Mouse (Mus musculus) thymus, postnatal 10 days (tissue): Measurements from ENCODE around the gene Atg2b.
A peak's percentile ranks its signal among the peaks of the same experiment; 100 is the strongest.

ENCODE experiments used
- DNase-seq, 2 experiments: peaks; one replicate each; pipeline ENCODE4 v3.0.0; 2021; ENCODE audit warnings: low spot score in 2 of 2

Gene Atg2b

GRCm38 (mm10) chr12:105683933-105684901 lies 794 bp downstream of the Atg2b start, which contains the start of gene Gskip:
Gene Gskip (plus strand): TSS chr12:105684829.
- peak; percentile 25 to 35 for DNase-seq

GRCm38 (mm10) chr12:105678762-105679161 lies 6.2 kb downstream of the Atg2b start:
- DNase-seq, result no peak

GRCm38 (mm10) chr12:105678211-105678610 lies 6.8 kb downstream of the Atg2b start:
- DNase-seq, result no peak

- no peak for DNase-seq
Observed at GRCm38 (mm10) chr12:105676274-105676673, 8.7 kb downstream of the Atg2b start.

GRCm38 (mm10) chr12:105655850-105656249 lies 29.2 kb downstream of the Atg2b start:
- DNase-seq, result no peak

- no peak for DNase-seq
Observed at GRCm38 (mm10) chr12:105642770-105643321, 42.2 kb downstream of the Atg2b start.

GRCm38 (mm10) chr12:105637554-105637953 lies 47.5 kb downstream of the Atg2b start:
- no peak for DNase-seq

GRCm38 (mm10) chr12:105636551-105636950 lies 48.5 kb downstream of the Atg2b start:
- no peak for DNase-seq

GRCm38 (mm10) chr12:105634374-105635067 lies 50.5 kb downstream of the Atg2b start:
- DNase-seq, result no peak

GRCm38 (mm10) chr12:105625798-105626197 lies 59.2 kb downstream of the Atg2b start:
- no peak for DNase-seq

- no peak for DNase-seq
Observed at GRCm38 (mm10) chr12:105622981-105623539, 62.0 kb downstream of the Atg2b start.

- no peak for DNase-seq
Observed at GRCm38 (mm10) chr12:105622048-105622447, 63.0 kb downstream of the Atg2b start.

- DNase-seq, result no peak
Observed at GRCm38 (mm10) chr12:105613559-105613958, 71.5 kb downstream of the Atg2b start.

GRCm38 (mm10) chr12:105611748-105612147 lies 73.3 kb downstream of the Atg2b start:
- DNase-seq, result peak in 1 of 2 experiments; percentile 46

GRCm38 (mm10) chr12:105611045-105611444 lies 74.0 kb downstream of the Atg2b start:
- DNase-seq, result no peak

- DNase-seq, result no peak
Observed at GRCm38 (mm10) chr12:105606881-105607280, 78.1 kb downstream of the Atg2b start.

GRCm38 (mm10) chr12:105605212-105605611 lies 79.8 kb downstream of the Atg2b start:
- no peak for DNase-seq

- no peak for DNase-seq
Observed at GRCm38 (mm10) chr12:105603904-105604303, 81.1 kb downstream of the Atg2b start.

GRCm38 (mm10) chr12:105602581-105603210 lies 82.3 kb downstream of the Atg2b start, which contains the start of gene Bdkrb1:
Gene Bdkrb1 (plus strand): TSS chr12:105603085.
- DNase-seq, result no peak

- DNase-seq, result no peak
Observed at GRCm38 (mm10) chr12:105601586-105601985, 83.4 kb downstream of the Atg2b start.

- DNase-seq, result no peak
Observed at GRCm38 (mm10) chr12:105599098-105599497, 85.9 kb downstream of the Atg2b start.
